8 mouse cellular contexts compared by ENCODE assay signal in the genomic region with DNA sequence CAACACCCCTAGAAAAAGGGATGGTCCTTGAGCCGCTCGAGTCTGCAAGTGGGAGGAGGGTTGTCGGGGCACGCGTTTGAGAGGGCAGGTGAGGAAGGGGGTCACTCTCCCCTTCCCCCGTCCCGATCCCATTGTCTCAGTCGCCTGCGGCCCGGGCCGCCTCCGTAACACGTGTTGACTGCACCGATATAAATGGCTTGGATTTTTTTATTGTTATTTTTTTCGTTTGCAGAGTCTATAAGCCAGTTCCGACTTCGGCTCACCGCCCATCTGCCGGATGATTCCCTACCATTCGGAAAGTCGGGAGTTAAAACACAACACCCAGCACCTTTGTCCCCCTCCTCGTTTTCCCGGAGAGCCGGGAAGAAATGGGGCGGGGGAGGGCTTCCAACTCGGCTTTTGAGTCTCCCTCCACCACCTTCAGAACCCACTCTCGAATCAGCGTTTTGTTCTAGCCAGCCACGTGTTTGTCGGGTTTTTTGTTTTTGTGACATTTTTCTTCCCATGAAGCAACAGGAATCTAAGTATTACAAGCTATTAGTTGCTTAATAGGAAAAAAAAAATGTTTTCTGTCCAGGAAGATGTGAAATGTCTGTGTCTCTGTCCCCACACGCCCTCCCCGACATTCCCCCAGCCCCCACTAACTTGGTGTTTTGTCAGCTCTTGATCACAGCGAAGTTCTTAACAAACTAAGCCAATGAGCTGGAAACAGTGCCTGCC. TPM values are rescaled to one million over a fixed set of nuclear protein-coding genes. Genes with fewer than 3 reads are reported as not detected.
A peak's percentile ranks its signal among the peaks of the same experiment; 100 is the strongest.
DNase-seq lines count a peak whose midpoint lies in the region; ATAC-seq lines count a peak whose summit lies in the region.

No protein-coding gene starts in this region.

- no peaks in the 10 kb centered on the region for H3K27me3 ChIP-seq in intestine, embryonic 14.5 days (replicated peaks; ENCODE audit: control insufficient read depth, insufficient read depth, low read length)
- H3K27me3 ChIP-seq in midbrain, embryonic 14.5 days (ENCODE audit: control insufficient read depth, insufficient read depth, low read length): no peaks in the 10 kb centered on the region

- H3K9me3 ChIP-seq in intestine, embryonic 14.5 days (ENCODE audit: control insufficient read depth, low read length): no peaks in the 10 kb centered on the region
- H3K9me3 ChIP-seq in midbrain, embryonic 14.5 days (ENCODE audit: control insufficient read depth, low read length): no peaks in the 10 kb centered on the region

- peaks cover 2% of the 10 kb centered on the region for H3K4me1 ChIP-seq in intestine, embryonic 14.5 days (replicated peaks; ENCODE audit: control insufficient read depth, insufficient read depth, low read length)
- H3K4me1 ChIP-seq in midbrain, embryonic 14.5 days (ENCODE audit: control insufficient read depth, insufficient read depth, low read length): peaks cover 7% of the 10 kb centered on the region; the same call in 1 of the 2 replicates

- peak overlapping the region; percentile 82 for H3K4me3 ChIP-seq in intestine, embryonic 14.5 days (ENCODE audit: low read depth, low read length)
- peak overlapping the region; percentile 76 for H3K4me3 ChIP-seq in midbrain, embryonic 14.5 days (replicated peaks; ENCODE audit: low read depth, low read length)

- H3K36me3 ChIP-seq in intestine, embryonic 14.5 days (ENCODE audit: control insufficient read depth, insufficient read depth, low read length): 0 out of 2 replicates have a peak, but pooled peaks cover 1% of the 10 kb centered on the region
- H3K36me3 ChIP-seq in midbrain, embryonic 14.5 days (ENCODE audit: control insufficient read depth, insufficient read depth, low read length): no peaks in the 10 kb centered on the region

- DNase-seq in cerebellum, postnatal 10 days: peak; percentile 15 to 50
- DNase-seq in cerebellum, adult 9-11 months: no peak
- peak; percentile 24 for DNase-seq in thymus, postnatal 4 days
- no peak for DNase-seq in thymus, adult 18-20 months
- peak; percentile 88 for DNase-seq in intestine, embryonic 14.5 days (ENCODE audit: low spot score)
- peak; percentile 70 for DNase-seq in midbrain, embryonic 14.5 days
- DNase-seq in thymus, postnatal 14 days: no peak

- peak; percentile 37; the same call in 1 of the 2 replicates for ATAC-seq in intestine, embryonic 14.5 days (replicated peaks; ENCODE audit: low FRiP score, low TSS enrichment, low read depth)
- ATAC-seq in midbrain, embryonic 14.5 days (ENCODE audit: low FRiP score, low TSS enrichment): peak; percentile 44
- ATAC-seq in activated CD4-positive, CD25-positive, alpha-beta regulatory T cell, adult 4 months: no peak

- H3K27ac ChIP-seq in intestine, embryonic 14.5 days (ENCODE audit: low read depth): peak overlapping the region; percentile 97
- H3K27ac ChIP-seq in midbrain, embryonic 14.5 days (replicated peaks; ENCODE audit: low read depth, low read length): peak overlapping the region; percentile 96

- peak overlapping the region; percentile 92 for H3K4me2 ChIP-seq in intestine, embryonic 14.5 days (ENCODE audit: low read length)
- H3K4me2 ChIP-seq in midbrain, embryonic 14.5 days (ENCODE audit: low read length): peak overlapping the region; percentile 67

- H3K9ac ChIP-seq in intestine, embryonic 14.5 days (ENCODE audit: low read length): peak overlapping the region; percentile 96
- H3K9ac ChIP-seq in midbrain, embryonic 14.5 days (replicated peaks; ENCODE audit: low read length): peak overlapping the region; percentile 75

- under 1% methylated on average over 33 of the region's 33 CpGs for WGBS in intestine, embryonic 14.5 days
- WGBS in midbrain, embryonic 14.5 days: under 1% methylated on average over 33 of the region's 33 CpGs

RNA-seq across cellular contexts. Expression of a gene that starts 1.9 kb away (rescaled TPM):
- polyA plus RNA-seq in intestine, embryonic 14.5 days (2014; fragmentation: Nextera tagmentation; extraction: Ambion mirVana): 35.7 and 38.6 TPM in 2 replicates
- polyA plus RNA-seq in midbrain, embryonic 14.5 days (2014; fragmentation: Nextera tagmentation; extraction: Ambion mirVana): 10.7 and 11.1 TPM in 2 replicates
- under 1 TPM in 1 of 2 experiments, not detected in 1; 0.24 TPM for polyA plus RNA-seq in activated CD4-positive, CD25-positive, alpha-beta regulatory T cell, adult 4 months (2017; shearing (Covaris generic))

RNA-seq across cellular contexts. Expression of a gene that starts 16.7 kb away (rescaled TPM):
- 2.2 TPM in 1 of 2 replicates, not detected in the other for polyA plus RNA-seq in intestine, embryonic 14.5 days (2014; fragmentation: Nextera tagmentation; extraction: Ambion mirVana)
- not detected in 2 replicates for polyA plus RNA-seq in midbrain, embryonic 14.5 days (2014; fragmentation: Nextera tagmentation; extraction: Ambion mirVana)
- polyA plus RNA-seq in activated CD4-positive, CD25-positive, alpha-beta regulatory T cell, adult 4 months (2017; shearing (Covaris generic)): not detected

RNA-seq across cellular contexts. Expression of a gene that starts 27.0 kb away (rescaled TPM):
- polyA plus RNA-seq in intestine, embryonic 14.5 days (2014; fragmentation: Nextera tagmentation; extraction: Ambion mirVana): 37.1 and 39.3 TPM in 2 replicates
- polyA plus RNA-seq in midbrain, embryonic 14.5 days (2014; fragmentation: Nextera tagmentation; extraction: Ambion mirVana): 45.3 and 77.5 TPM in 2 replicates
- 10 to 100 TPM; 39.3 to 54.1 TPM for polyA plus RNA-seq in activated CD4-positive, CD25-positive, alpha-beta regulatory T cell, adult 4 months (2017; shearing (Covaris generic))

RNA-seq across cellular contexts. Expression of a gene that starts 57.5 kb away (rescaled TPM):
- polyA plus RNA-seq in intestine, embryonic 14.5 days (2014; fragmentation: Nextera tagmentation; extraction: Ambion mirVana): 33.5 and 33.9 TPM in 2 replicates
- polyA plus RNA-seq in midbrain, embryonic 14.5 days (2014; fragmentation: Nextera tagmentation; extraction: Ambion mirVana): 32.3 and 32.7 TPM in 2 replicates
- polyA plus RNA-seq in activated CD4-positive, CD25-positive, alpha-beta regulatory T cell, adult 4 months (2017; shearing (Covaris generic)): 1 to 10 TPM; 8.5 to 9.1 TPM

Comparison
In these comparisons a context has a peak if more than half of its experiments do, and no peak if none do; other contexts are left out.
1. DNase-seq: peak in cerebellum, postnatal 10 days (2 of 2), thymus, postnatal 4 days (single experiment), intestine, embryonic 14.5 days (single experiment) and midbrain, embryonic 14.5 days (single experiment); none in cerebellum, adult 9-11 months (single experiment), thymus, adult 18-20 months (0 of 2) and thymus, postnatal 14 days (single experiment).